Mouse (Mus musculus): ENCODE results near the gene Arf3.

Gene Arf3

GRCm38 (mm10) chr15:98789661-98790535, 26.9 kb upstream of the Arf3 start, which contains the start of gene Wnt1:
TSS of gene Wnt1 (plus strand) at chr15:98789857.
- peak; percentile 76 for DNase-seq

- no peak for DNase-seq
These were observed 26.1 kb upstream of the Arf3 start for GRCm38 (mm10) chr15:98788972-98789660.

DNA sequence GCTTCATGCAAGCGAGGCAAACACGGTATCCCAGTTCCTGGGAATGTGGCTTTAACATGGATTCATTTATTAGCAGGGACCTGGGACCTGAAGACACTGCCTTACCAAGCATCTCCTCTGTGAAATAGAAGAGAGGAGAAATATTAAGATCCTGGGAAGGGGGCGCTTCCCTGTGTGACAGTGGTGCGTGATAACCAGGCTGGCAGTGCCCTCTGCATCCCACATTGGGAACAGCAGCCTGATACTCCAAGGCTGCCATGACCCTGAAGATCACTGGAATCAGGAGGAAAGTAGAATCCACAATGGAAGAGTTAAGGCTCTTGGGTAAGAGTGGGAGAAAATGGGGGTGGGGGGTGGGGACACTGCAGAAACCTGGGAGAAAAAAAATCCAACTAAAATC, 24.9 kb upstream of the Arf3 start:
- no peak for DNase-seq

DNA sequence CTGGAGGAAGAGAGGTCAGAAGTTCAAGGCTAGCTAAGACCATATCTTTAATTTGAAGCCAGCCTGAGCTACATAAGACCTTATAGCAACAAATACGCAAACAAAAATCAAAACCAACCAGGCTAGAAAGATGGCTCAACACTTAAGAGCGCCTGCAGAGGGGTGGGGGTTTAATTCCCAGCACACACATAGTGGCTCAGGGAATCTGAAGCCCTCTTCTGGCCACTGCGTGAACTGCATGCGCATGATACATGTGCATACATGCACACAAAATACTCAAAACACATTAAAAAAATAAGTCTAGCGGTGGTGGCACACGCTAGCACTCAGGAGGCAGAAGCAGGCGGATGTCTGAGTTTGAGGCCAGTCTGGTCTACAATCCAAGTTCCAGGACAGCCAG, 22.7 kb upstream of the Arf3 start:
- DNase-seq = peak in 1 of 2 experiments; percentile 38

- DNase-seq = no peak
These were observed 18.2 kb upstream of the Arf3 start for GRCm38 (mm10) chr15:98781166-98781565.

- DNase-seq = peak in 1 of 2 experiments; percentile 34
These were observed 17.6 kb upstream of the Arf3 start for GRCm38 (mm10) chr15:98780573-98780972.

GRCm38 (mm10) chr15:98780075-98780474, 17.1 kb upstream of the Arf3 start:
- DNase-seq = no peak

- DNase-seq = no peak
These were observed 15.8 kb upstream of the Arf3 start for GRCm38 (mm10) chr15:98778806-98779205.

DNA sequence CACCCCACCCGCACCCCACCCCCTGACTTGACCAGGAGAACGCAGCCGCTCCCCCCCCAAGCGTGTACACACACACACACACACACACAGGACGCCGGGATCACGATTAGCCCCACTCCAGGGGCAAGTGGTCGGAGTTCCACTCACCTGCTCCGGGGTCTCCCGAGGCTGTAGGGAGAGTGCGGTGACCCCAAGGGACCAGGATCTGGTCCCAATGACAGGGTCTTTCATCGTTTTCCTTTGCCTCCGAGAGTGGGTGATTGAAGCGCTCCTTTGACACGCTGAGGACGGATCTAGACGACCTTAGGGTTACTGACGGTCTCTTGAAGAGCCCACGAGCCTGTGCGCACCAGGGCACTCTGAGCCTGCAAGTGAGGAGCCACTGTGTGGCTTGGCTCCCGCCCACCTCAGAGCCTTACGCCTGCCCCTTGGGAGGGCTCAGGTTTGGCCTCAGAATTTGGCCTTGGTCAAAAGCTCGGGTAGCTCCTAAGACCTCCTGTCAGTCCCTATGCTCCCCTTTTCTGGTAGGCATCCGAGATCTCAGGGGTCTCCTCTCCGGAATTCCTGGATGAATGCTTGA, 15.3 kb upstream of the Arf3 start:
- peak; percentile 30 to 41 for DNase-seq

DNA sequence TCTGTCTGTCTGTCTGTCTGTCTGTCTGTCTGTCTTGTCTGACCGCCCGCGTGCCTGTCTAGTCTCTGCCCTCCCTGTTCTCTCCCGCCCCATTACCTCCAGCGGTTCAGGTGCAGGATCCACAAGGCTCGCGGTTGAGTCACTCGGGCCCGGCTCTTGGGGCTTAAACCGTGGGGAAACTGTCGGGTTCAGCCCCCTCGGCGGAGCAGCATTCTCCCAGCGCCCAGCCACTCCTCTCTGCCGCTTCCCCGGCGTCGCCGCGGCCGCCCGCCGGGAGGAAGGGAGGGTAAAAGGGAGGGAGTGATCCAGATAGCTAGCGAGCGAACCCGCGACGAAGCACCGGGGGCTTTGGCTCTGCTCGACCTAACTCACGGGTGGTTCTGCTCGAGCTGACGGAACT, 14.7 kb upstream of the Arf3 start, which contains the start of gene Wnt10b:
Gene Wnt10b (minus strand): TSS at position 389 of the 400 bp plus-strand sequence.
- peak in 1 of 2 experiments; percentile 45 for DNase-seq

DNA sequence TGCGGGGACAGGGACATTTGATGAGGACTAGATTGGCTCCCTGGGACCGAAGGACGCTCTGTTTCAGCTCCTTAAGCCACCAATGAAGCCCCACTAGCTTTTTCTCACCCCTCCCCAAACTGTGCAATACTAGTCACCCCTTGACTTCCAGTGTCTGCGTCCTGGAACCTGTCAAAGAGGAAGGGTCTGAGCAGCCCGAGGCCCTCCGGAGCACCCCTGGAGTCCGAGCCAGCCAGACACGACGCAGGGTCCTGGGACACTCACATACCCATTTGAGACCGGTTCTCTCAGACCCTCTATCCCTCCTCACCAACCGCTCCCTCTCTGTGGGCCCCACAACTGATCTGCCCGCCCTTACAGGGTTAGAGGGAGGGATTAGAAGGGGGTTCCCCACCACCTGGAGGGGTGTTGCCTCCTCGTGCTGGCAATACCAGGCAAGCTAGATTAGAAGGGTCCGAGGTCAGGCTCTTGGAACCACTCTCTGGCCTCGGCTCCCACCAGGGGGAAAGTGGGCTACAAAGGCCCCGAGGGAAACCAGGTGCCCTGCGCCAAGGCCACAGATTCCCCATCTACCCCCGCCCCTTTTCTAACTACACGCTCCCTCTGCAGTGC, 14.1 kb upstream of the Arf3 start:
- DNase-seq = peak; percentile 39 to 42

DNA sequence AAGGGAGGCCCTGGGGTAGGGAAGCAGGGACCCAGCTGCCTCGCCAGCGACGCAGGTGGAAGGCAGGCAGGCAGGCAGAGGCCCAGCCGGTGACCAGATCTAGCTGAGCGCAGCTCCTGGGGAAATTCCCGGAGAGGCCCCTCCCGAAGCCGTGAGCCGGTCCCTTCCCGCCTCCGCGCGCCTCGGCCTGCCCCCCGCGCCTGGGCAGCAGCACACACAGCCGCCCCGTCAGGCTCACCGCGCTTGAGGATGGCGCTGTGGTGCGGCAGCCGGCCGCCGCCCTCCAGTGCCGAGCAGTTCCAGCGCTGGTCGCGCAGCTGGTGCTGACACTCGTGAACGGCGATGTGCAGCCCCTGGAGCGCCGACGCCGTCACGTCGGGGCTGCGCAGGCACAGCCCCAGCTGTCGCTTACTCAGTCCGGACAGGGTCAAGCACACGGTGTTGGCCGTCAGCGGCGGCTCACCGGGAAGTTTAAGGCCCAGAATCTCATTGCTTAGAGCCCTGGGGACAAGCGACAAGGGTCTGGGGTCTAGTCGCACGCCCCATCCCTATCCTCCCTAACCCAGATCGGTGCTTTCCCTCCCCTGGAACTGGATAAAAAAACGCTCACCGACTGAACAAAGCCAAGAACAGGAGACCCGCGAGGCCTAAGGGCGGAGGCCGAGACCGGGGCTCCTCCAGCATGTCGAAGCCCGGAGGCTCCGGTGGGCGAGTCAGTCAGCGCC, 13.4 kb upstream of the Arf3 start:
- DNase-seq = peak; percentile 51 to 57

GRCm38 (mm10) chr15:98775533-98775932, 12.5 kb upstream of the Arf3 start:
- no peak for DNase-seq

GRCm38 (mm10) chr15:98774096-98774495, 11.1 kb upstream of the Arf3 start:
- no peak for DNase-seq

DNA sequence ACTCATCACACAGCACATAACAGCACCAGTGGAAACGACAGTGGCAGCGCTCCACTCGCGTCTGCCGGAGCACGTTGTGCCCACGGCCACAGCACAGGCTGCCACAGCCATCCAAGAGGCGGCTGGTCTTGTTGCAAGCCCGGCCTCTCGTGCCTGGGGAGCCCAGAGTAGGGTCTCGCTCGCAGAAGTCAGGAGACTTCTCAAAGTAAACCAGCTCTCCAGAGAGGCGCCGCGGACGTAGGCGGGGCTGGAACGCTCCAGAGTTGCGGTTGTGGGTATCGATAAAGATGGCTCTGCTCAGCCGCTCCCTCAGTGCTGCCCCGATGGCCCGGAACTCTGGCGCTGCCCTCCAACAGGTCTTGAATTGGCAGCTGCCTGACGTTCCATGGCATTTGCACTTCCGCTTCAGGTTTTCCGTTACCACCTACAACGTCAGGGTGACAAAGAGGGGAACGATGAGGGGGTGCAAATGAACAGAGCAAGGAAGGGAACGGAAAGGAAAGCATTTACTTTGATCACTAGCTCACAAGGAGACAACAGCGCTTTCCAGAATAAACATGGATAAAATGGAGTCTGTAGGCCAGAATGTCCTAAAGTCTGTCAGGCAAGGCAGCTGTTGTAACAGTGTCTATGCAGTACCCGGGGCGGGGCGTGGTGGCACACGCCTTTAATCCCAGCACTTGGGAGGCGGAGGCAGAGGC, 9.6 kb upstream of the Arf3 start:
- peak; percentile 55 to 61 for DNase-seq

- no peak for DNase-seq
These were observed 8.9 kb upstream of the Arf3 start for GRCm38 (mm10) chr15:98771813-98772425.

GRCm38 (mm10) chr15:98768259-98768658, 5.2 kb upstream of the Arf3 start:
- no peak for DNase-seq

DNA sequence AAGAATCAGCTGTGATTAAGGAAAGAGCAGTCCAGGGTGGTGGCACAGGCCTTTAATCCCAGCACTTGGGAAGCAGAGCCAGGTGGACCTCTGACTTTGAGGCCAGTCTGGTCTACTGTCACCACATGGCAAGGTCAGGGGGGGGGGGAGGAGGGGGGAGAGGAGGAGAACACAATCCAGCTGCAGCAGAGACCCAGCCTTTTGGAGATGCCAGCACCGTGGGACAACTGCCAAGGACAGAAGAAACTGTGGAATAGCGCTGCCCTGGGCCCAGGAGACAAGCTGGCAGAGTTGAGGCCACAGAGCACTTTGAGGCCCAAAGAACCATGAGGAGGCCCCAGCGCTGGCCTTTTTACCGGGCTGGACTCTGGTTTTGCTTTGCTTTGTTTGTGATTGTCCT, 2.9 kb upstream of the Arf3 start:
- no peak for DNase-seq

DNA sequence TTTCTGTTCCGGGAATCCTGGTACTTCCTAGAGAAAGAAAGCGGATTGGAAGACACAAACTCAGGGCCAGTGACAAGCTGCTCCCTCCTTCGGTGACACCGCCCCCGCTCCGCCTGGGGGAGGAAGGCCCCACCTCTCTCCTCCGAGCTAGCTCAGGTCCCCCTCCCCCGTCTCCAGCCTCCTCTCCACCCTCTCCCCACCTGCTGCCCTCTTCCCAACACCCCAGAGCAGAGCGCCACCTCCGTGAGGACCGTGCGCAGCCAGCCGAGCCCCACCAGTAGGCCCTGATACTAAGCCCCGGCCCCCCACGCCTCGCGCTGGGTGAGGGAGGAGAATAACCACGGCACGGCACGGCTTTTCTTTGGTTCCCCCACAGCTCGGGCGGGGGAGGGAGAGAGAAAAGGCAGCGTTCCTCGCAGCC, 803 bp downstream of the Arf3 start:
- DNase-seq = peak; percentile 56 to 57

- no peak for DNase-seq
These were observed 8.9 kb downstream of the Arf3 start for GRCm38 (mm10) chr15:98754125-98754524.

GRCm38 (mm10) chr15:98753021-98753423, 10.0 kb downstream of the Arf3 start:
- DNase-seq = no peak

Measured in B cell, adult 2 months (primary cell).